Mouse (Mus musculus) liver, embryonic 14.5 days (tissue): ENCODE measurements at regions not wholly inside any gene's neighbourhood (a gene's known extent, or its start where the extent isn't known, plus 50 kb on each side); places are given as distances from the start of the nearest gene placed in this dataset.

Source experiments
- CTCF ChIP-seq: IDR thresholded peaks from 2 replicates; pipeline ENCODE4 v1.5.1; 2016; ENCODE audit warnings: antibody characterized with exemption, low read depth, control low read depth
- EP300 ChIP-seq: IDR thresholded peaks from 2 replicates; pipeline ENCODE4 v1.6.1; 2016; ENCODE audit warnings: antibody characterized with exemption, low read depth

DNA sequence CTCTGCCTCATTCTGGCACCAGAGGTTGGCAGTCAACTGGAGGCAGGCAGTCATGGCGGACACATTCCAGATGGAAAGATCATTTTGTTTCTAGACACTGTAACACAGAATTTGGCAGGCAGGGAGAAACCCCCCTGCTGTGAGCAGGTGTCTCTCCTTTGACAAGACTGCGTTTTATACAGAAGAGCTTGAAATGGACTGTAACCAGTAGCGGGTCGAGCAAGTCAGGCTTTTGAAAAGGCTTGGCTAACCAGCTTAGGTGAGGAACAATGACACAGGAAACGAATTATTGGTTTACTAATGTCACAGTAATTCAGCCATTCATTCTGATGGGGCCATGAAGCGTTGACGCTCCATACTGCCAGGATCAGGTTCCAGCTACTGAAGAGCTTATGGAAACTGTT is 275.3 kb upstream of the Slc24a5 start:
- TF ChIP-seq CTCF, result no peak
- no peak for TF ChIP-seq EP300
